Mouse (Mus musculus): Measurements from ENCODE around the gene Mansc4.

DNA sequence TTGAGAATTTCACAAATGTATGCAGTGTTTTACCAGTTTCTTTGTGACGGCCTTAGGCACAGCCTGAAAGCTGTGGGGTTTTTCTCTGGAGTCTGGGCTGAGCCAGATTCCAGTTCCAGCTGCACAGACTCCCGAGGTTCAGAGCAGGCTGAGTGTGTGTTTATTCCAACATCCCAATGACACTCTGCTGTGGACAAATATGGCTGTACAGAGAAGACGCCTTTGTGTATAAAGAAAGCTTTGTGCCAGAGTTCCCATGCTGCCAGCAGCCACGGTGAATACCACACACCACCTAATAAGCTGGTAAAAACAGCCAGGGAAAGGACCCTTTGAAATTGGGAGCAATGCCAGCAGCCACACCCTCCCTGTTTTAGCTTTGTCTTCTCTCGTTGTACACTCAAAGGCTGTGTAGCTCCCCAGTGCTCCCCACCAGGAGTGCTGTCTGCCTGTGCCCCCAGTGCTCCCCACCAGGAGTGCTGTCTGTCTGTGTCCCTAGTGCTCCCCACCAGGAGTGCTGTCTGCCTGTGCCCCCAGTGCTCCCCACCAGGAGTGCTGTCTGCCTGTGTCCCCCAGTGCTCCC lies 10.9 kb downstream of the Mansc4 start:
- TF ChIP-seq CTCF (IDR thresholded peaks at IDR 0.05) (no peak), POLR2A (IDR thresholded peaks at IDR 0.05; ENCODE audit: insufficient read depth, low read depth, low read length) (no peak), EP300 (IDR thresholded peaks at IDR 0.05; ENCODE audit: insufficient read depth, low read depth, low read length) (no peak)
